Mouse (Mus musculus): ENCODE measurements around the gene Ntn5.
A peak's percentile ranks its signal among the peaks of the same experiment; 100 is the strongest.

The Ntn5 gene

DNA sequence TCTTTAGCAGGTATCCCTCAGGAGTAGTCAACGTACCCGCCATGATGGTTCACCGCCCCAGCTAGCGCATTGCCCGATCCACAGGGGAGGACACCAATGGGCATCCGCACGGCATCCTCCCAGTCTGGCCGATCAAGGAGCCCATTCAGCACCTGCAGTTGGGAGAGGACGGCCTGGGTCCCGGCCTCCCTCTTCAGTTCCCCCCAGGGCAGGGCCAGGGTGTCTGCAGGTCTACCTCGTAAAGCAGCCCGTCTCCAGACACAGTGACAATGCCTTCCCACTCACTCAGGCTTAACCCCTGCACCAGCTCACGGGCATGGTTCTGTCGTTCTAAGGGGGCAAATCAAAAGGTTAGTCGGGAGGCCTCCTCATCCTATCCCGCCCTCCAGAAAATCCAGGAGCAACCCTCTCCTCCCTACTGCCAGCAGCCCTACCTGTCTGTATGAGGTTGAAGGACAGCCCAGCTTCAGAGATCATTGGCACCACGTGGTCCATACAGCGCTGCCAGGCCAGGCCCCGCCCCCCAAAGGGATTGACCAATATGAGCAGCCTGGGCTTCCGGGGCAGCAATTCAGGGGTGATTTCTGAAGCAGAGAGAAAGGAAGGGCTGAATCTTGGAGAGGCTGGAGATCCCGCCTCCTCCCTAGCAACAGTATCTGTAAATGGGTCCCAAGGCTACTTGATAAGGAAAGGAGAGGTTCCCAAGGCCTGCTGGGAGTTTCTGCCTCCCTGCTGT lies 28.4 kb downstream of the Ntn5 start:
- no peak for DNase-seq (ENCODE audit: low spot score)

- DNase-seq (ENCODE audit: low spot score), result no peak
Observed at GRCm38 (mm10) chr7:45713396-45713795, 29.6 kb downstream of the Ntn5 start.

DNA sequence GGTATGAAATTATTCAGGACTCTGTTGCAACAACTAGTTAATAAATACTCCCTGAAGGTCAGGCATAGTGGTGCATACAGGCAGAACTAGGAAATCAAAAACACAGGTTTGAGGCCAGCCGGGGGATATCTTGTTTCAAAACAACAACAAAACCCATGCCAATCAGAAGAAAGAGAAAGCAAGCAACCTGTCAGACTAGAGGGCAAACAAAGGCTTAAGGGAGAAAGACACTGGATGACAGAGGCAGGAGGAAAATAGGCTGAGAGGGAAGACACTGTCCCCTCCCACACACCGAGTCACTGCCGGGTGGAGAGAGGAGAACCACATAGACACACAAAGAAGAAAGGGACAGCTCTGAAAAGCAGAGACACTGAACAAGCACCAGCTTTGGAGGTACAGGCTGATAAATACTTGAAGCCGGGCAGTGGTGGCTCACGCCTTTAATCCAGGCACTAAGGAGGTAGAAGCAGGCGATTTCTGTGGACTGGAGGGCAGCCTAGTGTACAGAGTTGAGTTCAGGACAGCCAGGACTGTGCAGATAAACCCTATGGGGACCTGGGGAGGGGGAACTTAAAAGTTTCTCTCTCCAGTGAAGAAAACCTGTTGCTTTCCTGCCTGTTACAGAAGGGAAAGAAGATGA lies 30.2 kb downstream of the Ntn5 start:
- no peak for DNase-seq (ENCODE audit: low spot score)

DNA sequence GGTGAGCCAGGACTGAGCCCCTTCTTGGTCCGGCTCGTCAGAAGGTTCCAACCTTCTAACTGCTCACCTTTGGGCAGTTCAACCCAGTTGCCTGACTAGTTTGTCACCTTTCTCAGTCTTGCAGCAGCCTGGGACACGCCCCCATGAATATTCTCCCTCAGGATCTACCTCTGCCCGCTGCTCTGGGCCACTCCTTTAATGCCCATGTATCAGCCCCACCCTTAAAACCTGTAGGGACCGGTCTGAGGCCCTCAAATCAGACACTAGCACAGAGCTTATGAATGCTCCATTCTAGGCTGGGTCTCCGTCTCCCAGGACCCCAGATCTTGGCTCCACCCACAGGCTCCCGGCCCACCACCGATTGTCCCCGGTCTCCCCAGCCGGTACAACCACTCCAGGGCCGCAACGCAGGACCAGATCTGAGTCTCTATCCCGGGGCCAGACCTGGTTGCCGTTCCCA lies 30.8 kb downstream of the Ntn5 start:
- no peak for DNase-seq (ENCODE audit: low spot score)

GRCm38 (mm10) chr7:45715090-45715708 lies 31.4 kb downstream of the Ntn5 start, which contains the start of gene Rpl18:
Gene Rpl18, plus strand, starts transcription at chr7:45715457.
- DNase-seq (ENCODE audit: low spot score), result peak; percentile 96

DNA sequence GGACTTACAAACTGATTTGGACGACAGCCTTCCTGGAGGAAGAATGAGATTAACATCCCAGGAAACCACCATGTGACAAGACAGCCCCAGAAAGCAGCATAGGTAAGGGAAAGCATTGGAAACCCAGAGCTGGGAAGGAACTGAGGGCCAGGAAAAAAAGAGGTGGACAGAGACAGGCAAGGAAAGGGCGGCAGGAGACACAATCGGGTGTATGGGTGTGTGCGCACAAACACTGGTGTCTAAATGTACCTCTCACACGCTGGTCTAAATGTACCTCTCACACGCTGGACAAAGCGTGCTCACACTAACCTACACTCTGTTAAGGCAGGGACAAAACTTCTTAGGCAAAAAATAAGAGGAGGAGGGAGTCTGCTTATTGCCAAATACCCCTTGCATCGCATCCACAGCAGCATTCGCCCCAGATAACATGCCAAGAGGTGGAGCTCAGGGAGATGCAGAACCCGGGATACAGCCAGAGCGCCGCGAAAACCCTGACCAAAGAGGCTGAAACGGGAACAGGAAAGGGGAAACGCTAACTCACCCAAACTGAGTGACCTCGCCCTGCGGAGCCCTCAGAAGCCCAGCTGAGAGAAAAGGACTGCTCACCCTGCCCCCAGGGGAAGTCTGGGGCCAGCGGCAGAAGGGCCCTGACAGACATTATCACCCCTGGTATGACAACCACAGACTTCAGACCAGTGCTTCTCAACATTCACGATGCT lies 32.1 kb downstream of the Ntn5 start:
- no peak for DNase-seq (ENCODE audit: low spot score)

DNA sequence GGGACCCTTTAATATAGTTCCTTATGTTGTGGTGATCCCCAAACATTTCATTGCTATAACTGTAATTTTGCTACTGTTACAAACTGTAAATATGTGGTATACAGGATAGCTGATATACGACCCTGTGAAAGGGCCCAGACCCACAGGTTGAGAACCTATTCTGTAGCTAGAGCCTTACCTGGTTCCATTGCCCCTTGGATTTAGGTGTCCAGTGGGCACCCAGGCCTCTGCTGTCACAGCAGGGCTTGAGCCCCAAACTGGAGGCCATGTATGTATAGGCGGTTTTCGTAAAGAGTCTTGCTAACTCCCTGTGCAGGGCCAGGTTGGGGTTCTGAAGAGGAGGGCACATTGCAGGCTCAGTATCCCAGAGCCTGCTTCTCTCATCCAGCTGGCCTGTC lies 32.6 kb downstream of the Ntn5 start:
- DNase-seq (ENCODE audit: low spot score), result no peak

DNA sequence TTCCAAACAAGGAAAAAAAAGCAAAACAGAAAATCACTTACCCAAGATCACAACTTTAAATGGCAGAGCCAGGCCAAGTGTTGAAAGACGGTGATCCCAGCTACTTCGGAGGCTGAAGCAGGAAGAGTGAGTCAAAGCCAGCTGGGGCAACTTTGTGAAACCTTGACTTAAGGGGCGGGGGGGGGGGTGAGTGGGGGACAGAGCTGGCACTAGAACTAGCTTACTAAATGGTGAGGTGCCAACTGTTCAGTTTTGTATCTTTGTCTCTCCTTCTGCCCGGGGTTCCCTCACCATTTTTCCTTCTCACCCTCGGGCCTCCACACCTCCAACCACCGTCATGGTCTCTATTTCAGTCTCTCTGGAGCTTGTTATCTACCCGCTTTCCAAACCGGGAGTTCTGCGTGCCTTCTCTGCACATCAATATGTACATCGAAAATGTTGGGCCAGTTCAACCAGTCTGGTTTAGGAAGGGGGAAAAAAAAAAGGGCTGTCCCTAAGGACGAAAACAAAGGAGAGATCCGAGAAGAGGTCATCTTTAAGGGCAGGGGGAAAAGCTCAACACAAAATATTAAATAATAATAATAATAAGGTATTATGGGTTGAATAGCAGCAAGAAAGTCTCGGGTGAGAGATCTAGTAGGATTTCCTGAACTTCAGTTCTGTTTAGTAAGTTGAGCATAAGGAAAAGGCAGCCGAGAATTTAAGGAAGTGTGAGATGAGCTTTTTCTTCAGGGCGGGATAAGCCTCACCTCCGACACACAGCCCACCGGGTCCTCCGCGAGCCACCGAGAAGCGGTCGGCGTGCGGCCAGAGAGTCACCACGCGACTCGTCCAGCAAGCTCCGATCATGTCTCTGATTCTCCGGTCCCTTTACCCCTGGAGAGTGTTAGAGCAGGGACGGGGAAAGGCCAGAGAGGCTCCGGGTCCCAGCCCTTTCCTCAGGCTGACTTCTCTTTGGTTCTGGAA lies 33.4 kb downstream of the Ntn5 start:
- no peak for DNase-seq (ENCODE audit: low spot score)

GRCm38 (mm10) chr7:45717918-45718297 lies 34.1 kb downstream of the Ntn5 start, which contains the start of gene Sphk2:
Gene Sphk2, minus strand, starts transcription at chr7:45718002.
- peak; percentile 95 for DNase-seq (ENCODE audit: low spot score)

DNA sequence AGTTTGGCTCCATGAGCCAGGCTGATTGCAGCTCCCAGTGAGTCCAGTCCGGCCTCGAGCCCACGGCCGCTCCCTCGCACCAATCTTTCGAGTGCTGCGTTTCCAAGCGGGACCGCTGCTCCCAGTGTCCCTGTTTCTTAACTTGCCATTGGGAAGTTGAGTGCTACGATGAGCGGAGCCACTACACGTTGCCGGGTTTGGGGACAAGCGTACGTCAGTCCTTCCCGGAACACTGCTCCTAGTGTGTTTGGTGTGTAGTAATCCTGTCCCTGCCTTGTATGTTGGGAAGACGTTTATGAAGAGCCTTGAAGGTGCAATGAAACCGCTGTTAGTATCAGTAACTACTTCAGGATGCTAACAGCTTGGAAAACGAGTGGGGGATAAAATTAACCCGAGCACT lies 34.5 kb downstream of the Ntn5 start:
- DNase-seq (ENCODE audit: low spot score), result no peak

DNA sequence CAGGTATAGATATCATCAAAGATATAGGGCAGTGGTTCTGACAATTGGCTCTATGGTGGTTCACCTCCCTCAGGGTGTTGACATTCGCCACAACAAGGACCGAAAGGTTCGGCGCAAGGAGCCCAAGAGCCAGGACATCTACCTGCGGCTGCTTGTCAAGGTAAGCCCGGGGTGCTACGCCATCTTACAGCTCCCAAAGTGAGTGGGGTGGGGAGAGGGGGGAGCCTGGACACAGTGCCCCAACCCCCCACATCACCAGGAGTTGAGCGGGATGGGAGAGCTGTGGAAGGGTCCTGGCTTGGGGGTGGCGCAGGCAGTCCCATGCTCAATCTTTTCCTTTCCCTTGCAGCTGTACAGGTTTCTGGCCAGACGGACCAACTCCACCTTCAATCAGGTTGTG lies 35.4 kb downstream of the Ntn5 start:
- DNase-seq (ENCODE audit: low spot score), result no peak

- DNase-seq (ENCODE audit: low spot score), result no peak
Observed at GRCm38 (mm10) chr7:45719738-45720412, 36.1 kb downstream of the Ntn5 start.

- no peak for DNase-seq (ENCODE audit: low spot score)
Observed at GRCm38 (mm10) chr7:45720413-45721233, 36.8 kb downstream of the Ntn5 start, which contains the start of gene Fam83e. Gene Fam83e, plus strand, starts transcription at chr7:45721212.

- no peak for DNase-seq (ENCODE audit: low spot score)
Observed at GRCm38 (mm10) chr7:45721234-45721571, 37.4 kb downstream of the Ntn5 start.

DNA sequence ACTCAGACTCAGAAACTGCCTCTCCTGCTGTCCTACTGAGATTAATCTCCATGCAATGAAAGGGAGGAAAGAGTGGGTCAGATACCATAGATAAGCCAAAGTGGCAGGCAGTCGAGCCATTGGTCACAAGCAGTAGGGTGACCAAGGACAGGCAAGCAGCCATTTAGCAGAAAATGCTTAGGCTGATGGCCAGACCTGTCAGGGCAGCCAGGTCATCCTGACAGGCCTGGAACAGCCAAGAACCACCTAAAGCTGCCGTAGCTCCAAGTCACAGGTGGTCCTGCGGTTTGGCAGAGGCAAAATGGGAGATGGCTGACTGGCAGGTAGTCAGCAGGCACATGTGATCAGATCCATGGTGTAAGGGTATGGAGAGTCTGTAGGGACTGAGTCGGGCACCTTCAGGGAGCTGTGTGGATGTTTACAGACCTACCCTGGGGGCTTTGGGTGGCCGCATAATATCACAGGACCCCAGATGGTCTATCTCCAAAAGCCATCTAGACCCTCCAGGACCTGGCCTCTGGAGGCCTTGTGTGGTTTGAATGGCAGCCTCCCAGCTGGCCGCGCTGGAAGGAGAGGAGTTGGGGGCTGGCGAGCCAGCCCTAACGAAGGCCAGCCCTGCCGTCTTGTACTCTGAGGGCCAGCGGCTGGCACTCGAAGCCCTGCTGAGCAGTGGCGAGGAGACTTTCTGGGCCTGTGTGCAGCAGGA lies 38.0 kb downstream of the Ntn5 start:
- DNase-seq (ENCODE audit: low spot score), result no peak

DNA sequence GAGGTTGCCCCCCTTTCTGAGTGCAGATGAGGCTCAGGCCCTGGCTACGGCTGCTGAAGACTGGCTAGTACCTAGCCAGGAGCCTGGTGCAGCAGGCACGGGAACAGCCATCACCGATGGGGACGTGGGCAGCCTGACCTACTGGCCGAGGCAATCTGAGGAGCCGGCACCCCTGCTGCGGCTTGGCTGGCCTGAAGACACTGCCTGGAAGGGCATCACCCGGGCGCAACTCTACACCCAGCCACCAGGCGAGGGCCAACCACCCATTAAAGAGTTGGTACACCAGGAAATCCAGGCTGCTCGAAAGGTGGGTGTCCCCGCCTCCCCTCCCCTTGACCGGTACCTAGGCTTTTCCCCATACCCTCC lies 38.5 kb downstream of the Ntn5 start:
- no peak for DNase-seq (ENCODE audit: low spot score)

DNA sequence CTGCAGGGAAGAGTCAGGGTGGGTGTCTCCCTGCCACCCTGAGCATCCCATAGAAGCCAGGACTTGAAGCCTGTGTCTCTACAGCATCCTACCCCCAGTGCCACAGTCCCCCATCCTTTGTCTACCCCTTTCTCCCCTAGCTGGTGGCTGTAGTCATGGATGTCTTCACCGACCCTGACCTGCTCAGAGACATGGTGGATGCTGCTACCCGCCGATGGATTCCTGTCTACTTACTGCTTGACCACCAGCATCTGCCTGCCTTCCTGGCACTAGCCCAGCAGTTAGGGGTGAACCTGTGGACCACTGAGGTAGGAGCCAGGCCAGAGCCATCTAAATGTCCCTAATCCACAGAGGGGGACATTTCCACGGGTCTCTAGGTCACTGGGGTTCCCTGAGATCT lies 39.5 kb downstream of the Ntn5 start:
- no peak for DNase-seq (ENCODE audit: low spot score)

DNA sequence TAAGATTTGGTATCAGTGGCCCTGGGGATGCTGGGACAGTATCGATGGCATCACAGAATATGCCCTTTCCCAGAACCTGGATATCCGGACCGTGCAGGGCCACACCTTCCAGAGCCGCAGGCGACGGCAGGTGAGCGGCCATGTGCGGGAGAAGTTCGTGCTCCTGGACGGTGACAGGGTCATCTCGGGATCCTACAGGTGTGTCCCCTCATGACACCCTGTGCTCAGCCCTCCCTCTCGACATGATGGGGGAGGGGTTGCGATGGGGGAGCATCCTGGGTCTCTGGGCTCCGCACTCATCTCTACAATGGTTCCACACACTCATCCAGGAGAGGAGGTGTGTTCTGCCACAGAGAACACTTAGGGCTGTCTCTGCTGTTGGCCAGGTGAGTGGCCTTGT lies 40.0 kb downstream of the Ntn5 start:
- no peak for DNase-seq (ENCODE audit: low spot score)

DNA sequence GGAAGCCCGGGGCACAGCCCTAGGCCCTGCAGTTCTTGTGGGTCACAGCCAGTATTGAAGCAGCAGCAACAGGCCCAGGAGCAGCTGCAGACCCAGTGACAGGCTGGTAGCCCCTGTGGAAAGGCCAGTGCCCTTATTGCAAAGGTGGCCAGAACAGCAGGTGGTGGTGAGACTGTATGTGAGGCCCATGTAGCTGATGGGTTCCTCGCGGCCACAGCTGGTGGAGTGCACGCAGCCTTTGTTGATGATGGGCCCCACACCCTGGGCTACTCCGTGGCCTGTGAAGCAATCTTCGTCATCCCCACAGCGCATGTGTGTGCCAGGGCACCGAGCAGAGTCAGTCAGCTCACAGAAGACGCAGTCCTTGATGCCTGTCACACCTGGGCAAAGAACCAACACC lies 41.3 kb downstream of the Ntn5 start:
- no peak for DNase-seq (ENCODE audit: low spot score)
